7 mouse cellular contexts compared by ENCODE assay signal in the genomic region with DNA sequence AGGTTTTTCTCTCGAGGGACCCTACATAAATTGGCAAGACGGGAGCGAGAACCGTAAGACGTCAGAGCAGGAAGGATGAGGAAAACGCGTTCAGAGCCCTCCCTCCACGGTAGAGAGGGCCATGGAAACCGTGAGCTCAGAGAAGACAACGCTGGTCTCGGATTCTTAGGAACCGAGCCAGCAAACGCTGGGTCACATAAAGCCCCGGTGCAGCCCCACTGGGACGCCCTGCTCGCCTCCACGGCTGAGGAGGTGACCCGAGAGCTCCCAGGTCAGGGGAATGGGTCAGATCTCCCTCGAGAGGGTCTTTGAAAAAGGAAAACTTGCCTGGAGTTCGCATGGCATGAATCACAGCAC. TPM values are rescaled to one million over a fixed set of nuclear protein-coding genes. Genes with fewer than 3 reads are reported as not detected.
DNase-seq lines count a peak whose midpoint lies in the region; ATAC-seq and TF ChIP-seq lines count a peak whose summit lies in the region.

No protein-coding gene starts in this region.

- peak overlapping the region; percentile 56 for H3K4me3 ChIP-seq in lung, adult 2 months (replicated peaks; ENCODE audit: extremely low read depth, low read depth, low read length)
- H3K4me3 ChIP-seq in embryonic facial prominence, embryonic 13.5 days, result peak overlapping the region; percentile 83
- peak overlapping the region; percentile 85 for H3K4me3 ChIP-seq in liver, postnatal 0 days (ENCODE audit: low read depth, low read length)

- H3K36me3 ChIP-seq in embryonic facial prominence, embryonic 13.5 days, result peaks cover 18% of the 10 kb centered on the region
- H3K36me3 ChIP-seq in liver, postnatal 0 days (replicated peaks; ENCODE audit: insufficient read depth, low read length), result peaks cover 12% of the 10 kb centered on the region

- peak overlapping the region; percentile 51; the same call in 1 of the 2 replicates for H3K27ac ChIP-seq in embryonic facial prominence, embryonic 13.5 days
- H3K27ac ChIP-seq in liver, postnatal 0 days (ENCODE audit: low read depth), result peak overlapping the region; percentile 20; the same call in 1 of the 2 replicates

- no peak for TF ChIP-seq CTCF in lung, adult 2 months (IDR thresholded peaks at IDR 0.05; ENCODE audit: insufficient read depth, low read length)
- no peak for TF ChIP-seq CTCF in liver, postnatal 0 days (IDR thresholded peaks at IDR 0.05; ENCODE audit: low read depth)

- peak overlapping the region; percentile 78 for H3K9ac ChIP-seq in embryonic facial prominence, embryonic 13.5 days
- H3K9ac ChIP-seq in liver, postnatal 0 days (replicated peaks), result peak overlapping the region; percentile 81

- 2% methylated on average over 20 of the region's 20 CpGs for WGBS in lung, adult 2 months
- 1% methylated on average over 20 of the region's 20 CpGs for WGBS in embryonic facial prominence, embryonic 13.5 days
- WGBS in liver, postnatal 0 days (ENCODE audit: insufficient replicate concordance), result 1% methylated on average over 20 of the region's 20 CpGs

- H3K4me2 ChIP-seq in embryonic facial prominence, embryonic 13.5 days, result peak overlapping the region; percentile 77
- H3K4me2 ChIP-seq in liver, postnatal 0 days (ENCODE audit: low read depth, low read length), result peak overlapping the region; percentile 84

- no peaks in the 10 kb centered on the region for H3K9me3 ChIP-seq in embryonic facial prominence, embryonic 13.5 days
- no peaks in the 10 kb centered on the region for H3K9me3 ChIP-seq in liver, postnatal 0 days (ENCODE audit: low read length)

- TF ChIP-seq EP300 in liver, postnatal 0 days (IDR thresholded peaks at IDR 0.05; ENCODE audit: low read depth), result no peak

- TF ChIP-seq POLR2A in lung, adult 2 months (IDR thresholded peaks at IDR 0.05; ENCODE audit: borderline replicate concordance, extremely low read depth, low read depth, low read length), result no peak

- H3K4me1 ChIP-seq in lung, adult 2 months (ENCODE audit: control insufficient read depth, insufficient read depth, low read length), result peaks cover 2% of the 10 kb centered on the region; the same call in 1 of the 2 replicates
- H3K4me1 ChIP-seq in embryonic facial prominence, embryonic 13.5 days, result peaks cover 14% of the 10 kb centered on the region
- peaks cover 10% of the 10 kb centered on the region for H3K4me1 ChIP-seq in liver, postnatal 0 days (ENCODE audit: insufficient read depth)

- no peak for DNase-seq in lung, adult 2 months
- no peak for DNase-seq in lung, postnatal 14 days
- DNase-seq in heart, postnatal 4 days, result peak; percentile 19
- DNase-seq in liver, postnatal 0 days, result no peak
- no peak for DNase-seq in ovary, postnatal 10 days (ENCODE audit: low spot score)
- DNase-seq in urinary bladder, adult 2 months (ENCODE audit: low spot score), result no peak

- H3K27me3 ChIP-seq in embryonic facial prominence, embryonic 13.5 days, result no peaks in the 10 kb centered on the region
- no peaks in the 10 kb centered on the region for H3K27me3 ChIP-seq in liver, postnatal 0 days (ENCODE audit: insufficient read depth, low read length)

- ATAC-seq in embryonic facial prominence, embryonic 13.5 days (ENCODE audit: insufficient number of reproducible peaks, insufficient read depth, low FRiP score, low TSS enrichment, low read depth), result 0 out of 2 replicates have a peak, but pooled peaks have one; percentile 6
- peak; percentile 52 for ATAC-seq in liver, postnatal 0 days

RNA-seq across cellular contexts. Expression of a gene that starts 0.4 kb away (rescaled TPM):
- polyA plus RNA-seq in lung, adult 2 months (2012; rRNA removed), result 15.5 and 18.8 TPM in 2 replicates
- polyA plus RNA-seq in embryonic facial prominence, embryonic 13.5 days (2015; fragmentation: Nextera tagmentation; extraction: Ambion mirVana), result 73.4 and 74.5 TPM in 2 replicates
- 10 to 100 TPM; 31.9 to 35.4 TPM for total RNA-seq in heart, postnatal 4 days (2021)
- 46.6 and 47.5 TPM in 2 replicates for polyA plus RNA-seq in liver, postnatal 0 days (2015; fragmentation: Nextera tagmentation; extraction: Ambion mirVana)
- polyA plus RNA-seq in urinary bladder, adult 2 months (2012; rRNA removed), result 32.1 and 34.4 TPM in 2 replicates

RNA-seq across cellular contexts. Expression of a gene that starts 16.1 kb away (rescaled TPM):
- polyA plus RNA-seq in lung, adult 2 months (2012; rRNA removed), result 1.0 and 1.3 TPM in 2 replicates
- polyA plus RNA-seq in embryonic facial prominence, embryonic 13.5 days (2015; fragmentation: Nextera tagmentation; extraction: Ambion mirVana), result 0.73 and 0.84 TPM in 2 replicates
- total RNA-seq in heart, postnatal 4 days (2021), result under 1 TPM in 1 of 2 experiments, not detected in 1; 0.17 TPM
- 0.11 and 0.13 TPM in 2 replicates for polyA plus RNA-seq in liver, postnatal 0 days (2015; fragmentation: Nextera tagmentation; extraction: Ambion mirVana)
- polyA plus RNA-seq in urinary bladder, adult 2 months (2012; rRNA removed), result 5.2 and 5.5 TPM in 2 replicates

RNA-seq across cellular contexts. Expression of a gene that starts 31.3 kb away (rescaled TPM):
- polyA plus RNA-seq in lung, adult 2 months (2012; rRNA removed), result 1.1 and 2.9 TPM in 2 replicates
- 1.9 and 2.0 TPM in 2 replicates for polyA plus RNA-seq in embryonic facial prominence, embryonic 13.5 days (2015; fragmentation: Nextera tagmentation; extraction: Ambion mirVana)
- total RNA-seq in heart, postnatal 4 days (2021), result under 1 TPM; 0.41 to 0.52 TPM
- 1.5 TPM in 2 replicates for polyA plus RNA-seq in liver, postnatal 0 days (2015; fragmentation: Nextera tagmentation; extraction: Ambion mirVana)
- polyA plus RNA-seq in urinary bladder, adult 2 months (2012; rRNA removed), result 4.5 and 5.4 TPM in 2 replicates
